Mouse (Mus musculus): Measurements from ENCODE around the gene Nup188. TPM values are rescaled to one million over a fixed set of nuclear protein-coding genes. Genes with fewer than 3 reads are reported as not detected.
A peak's percentile ranks its signal among the peaks of the same experiment; 100 is the strongest.

Nup188 gene
- polyA plus RNA-seq, 1 experiment, result 125 TPM

DNA sequence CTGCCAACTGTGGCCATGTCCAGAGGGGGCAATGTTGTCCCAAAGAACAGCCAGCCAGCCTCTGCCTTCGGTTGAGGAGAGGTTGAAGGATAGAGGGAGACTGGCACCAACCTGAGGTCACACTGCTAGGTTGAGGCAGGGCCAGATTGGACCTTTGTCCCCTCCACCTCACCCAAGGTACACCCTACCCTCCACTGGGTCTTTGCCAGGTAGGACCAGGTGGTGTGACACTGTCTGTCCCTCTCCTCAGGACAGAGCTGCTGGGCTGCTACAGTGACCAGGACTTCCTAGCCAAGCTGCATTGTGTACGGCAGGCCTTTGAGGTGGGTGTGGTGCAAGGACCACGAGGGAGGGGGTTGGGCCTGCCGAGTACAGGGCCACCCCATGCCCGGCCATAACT lies 91.5 kb downstream of the Nup188 start:
- H3K27ac ChIP-seq (ENCODE audit: control insufficient read depth, insufficient read depth, low read depth, low read length), result no peak overlapping the region

DNA sequence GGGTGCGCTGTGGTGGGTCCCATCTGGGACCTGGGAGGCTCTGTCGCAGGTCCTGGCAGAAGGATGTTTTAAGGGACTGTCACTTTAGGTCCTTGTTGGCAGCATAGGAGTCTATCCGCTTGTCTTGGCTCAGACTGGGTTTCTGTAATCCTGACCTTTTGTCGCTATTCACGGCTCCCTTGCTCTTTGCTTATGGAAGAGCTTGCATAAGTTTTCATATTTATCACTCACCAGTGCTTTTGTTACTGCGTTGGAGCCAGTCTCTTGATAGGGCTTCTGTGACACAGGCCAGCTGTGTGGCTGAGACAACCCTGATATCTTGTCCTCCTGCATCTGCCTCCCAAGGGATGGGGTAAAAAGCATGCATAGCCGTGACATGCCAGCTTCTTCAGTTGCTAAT lies 93.1 kb downstream of the Nup188 start:
- Histone ChIP-seq H3K36me3 (ENCODE audit: control insufficient read depth, insufficient read depth, low read length) (no peaks in the 10 kb centered on the region; the same call in 1 of the 2 replicates), H3K4me1 (ENCODE audit: control insufficient read depth, insufficient read depth, low read length) (no peaks in the 10 kb centered on the region; the same call in none of the 2 replicates), H3K27me3 (ENCODE audit: control insufficient read depth, insufficient read depth, low read length) (no peaks in the 10 kb centered on the region), H3K4me3 (ENCODE audit: control insufficient read depth, low read depth, low read length) (no peak overlapping the region), H3K27ac (ENCODE audit: control insufficient read depth, insufficient read depth, low read depth, low read length) (no peak overlapping the region)
- TF ChIP-seq POLR2A (IDR thresholded peaks at IDR 0.05; ENCODE audit: control insufficient read depth, low read depth, low read length) (no peak), CTCF (IDR thresholded peaks at IDR 0.05; ENCODE audit: control insufficient read depth, insufficient read depth, insufficient replicate concordance, low read depth, low read length) (no peak)

More for the DNA sequence above, 91.5 kb downstream of the Nup188 start:
- H3K4me1 ChIP-seq (ENCODE audit: control insufficient read depth, insufficient read depth, low read length), result no peaks in the 10 kb centered on the region; the same call in none of the 2 replicates
- H3K4me3 ChIP-seq (ENCODE audit: control insufficient read depth, low read depth, low read length), result no peak overlapping the region
- TF ChIP-seq POLR2A (IDR thresholded peaks at IDR 0.05; ENCODE audit: control insufficient read depth, low read depth, low read length) (no peak), CTCF (IDR thresholded peaks at IDR 0.05; ENCODE audit: control insufficient read depth, insufficient read depth, insufficient replicate concordance, low read depth, low read length) (peak; percentile 3; the same call in 1 of the 2 replicates)
- no peaks in the 10 kb centered on the region; the same call in 1 of the 2 replicates for H3K36me3 ChIP-seq (ENCODE audit: control insufficient read depth, insufficient read depth, low read length)
- no peaks in the 10 kb centered on the region for H3K27me3 ChIP-seq (ENCODE audit: control insufficient read depth, insufficient read depth, low read length)

- H3K27me3 ChIP-seq (ENCODE audit: control insufficient read depth, insufficient read depth, low read length), result no peaks in the 10 kb centered on the region
- no peaks in the 10 kb centered on the region; the same call in none of the 2 replicates for H3K4me1 ChIP-seq (ENCODE audit: control insufficient read depth, insufficient read depth, low read length)
- H3K27ac ChIP-seq (ENCODE audit: control insufficient read depth, insufficient read depth, low read depth, low read length), result no peak overlapping the region
- no peak overlapping the region for H3K4me3 ChIP-seq (ENCODE audit: control insufficient read depth, low read depth, low read length)
- H3K36me3 ChIP-seq (ENCODE audit: control insufficient read depth, insufficient read depth, low read length), result no peaks in the 10 kb centered on the region; the same call in 1 of the 2 replicates
- TF ChIP-seq POLR2A (IDR thresholded peaks at IDR 0.05; ENCODE audit: control insufficient read depth, low read depth, low read length) (no peak), CTCF (IDR thresholded peaks at IDR 0.05; ENCODE audit: control insufficient read depth, insufficient read depth, insufficient replicate concordance, low read depth, low read length) (no peak)
Measured at GRCm38 (mm10) chr2:30380564-30381376, 94.6 kb downstream of the Nup188 start.

- Histone ChIP-seq H3K27ac (ENCODE audit: control insufficient read depth, insufficient read depth, low read depth, low read length) (no peak overlapping the region), H3K4me1 (ENCODE audit: control insufficient read depth, insufficient read depth, low read length) (no peaks in the 10 kb centered on the region; the same call in none of the 2 replicates), H3K36me3 (ENCODE audit: control insufficient read depth, insufficient read depth, low read length) (no peaks in the 10 kb centered on the region; the same call in 1 of the 2 replicates), H3K27me3 (ENCODE audit: control insufficient read depth, insufficient read depth, low read length) (no peaks in the 10 kb centered on the region), H3K4me3 (ENCODE audit: control insufficient read depth, low read depth, low read length) (no peak overlapping the region)
- no peak for TF ChIP-seq CTCF (IDR thresholded peaks at IDR 0.05; ENCODE audit: control insufficient read depth, insufficient read depth, insufficient replicate concordance, low read depth, low read length)
- no peak for TF ChIP-seq POLR2A (IDR thresholded peaks at IDR 0.05; ENCODE audit: control insufficient read depth, low read depth, low read length)
Measured at GRCm38 (mm10) chr2:30381377-30381725, 95.2 kb downstream of the Nup188 start.

DNA sequence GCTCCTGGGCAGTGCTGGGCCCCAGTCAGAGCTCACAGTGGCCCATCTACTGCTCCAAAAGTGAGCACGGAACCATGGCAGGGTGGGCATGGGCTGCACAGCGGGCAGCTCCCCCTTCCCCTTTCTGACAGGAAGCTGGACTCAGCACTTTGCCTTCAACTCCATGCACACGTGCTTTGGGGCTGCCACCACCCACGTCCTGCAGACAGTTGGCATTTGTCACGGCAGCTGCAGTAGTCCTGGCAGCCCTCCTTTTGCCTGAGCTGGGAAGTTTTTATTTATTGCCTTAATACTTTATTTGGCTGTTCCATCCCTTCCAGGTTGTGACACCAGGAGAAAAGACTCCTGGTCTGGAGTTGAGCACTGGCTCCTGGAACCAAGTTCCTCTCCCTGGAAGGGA lies 98.6 kb downstream of the Nup188 start:
- Histone ChIP-seq H3K4me3 (ENCODE audit: control insufficient read depth, low read depth, low read length) (no peak overlapping the region), H3K36me3 (ENCODE audit: control insufficient read depth, insufficient read depth, low read length) (no peaks in the 10 kb centered on the region; the same call in 1 of the 2 replicates)

DNA sequence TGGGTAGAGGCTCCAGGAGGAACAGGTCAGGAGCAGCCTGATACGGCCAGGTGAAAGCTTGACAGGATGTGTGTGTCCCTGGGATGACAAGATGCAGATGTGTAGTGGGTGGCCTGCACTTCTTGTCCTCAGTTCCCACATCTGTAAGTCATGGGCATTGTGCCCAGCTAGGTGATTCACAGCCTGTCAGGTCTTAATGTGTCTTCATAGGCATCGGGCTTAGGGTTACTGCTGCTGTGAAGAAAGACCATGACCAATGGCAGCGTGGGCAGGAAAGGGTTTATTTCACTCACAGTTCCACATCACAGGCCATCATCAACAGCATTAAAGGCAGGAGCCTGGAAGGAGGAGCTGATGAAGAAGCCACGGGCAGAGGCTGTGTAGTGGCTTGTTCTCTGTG lies 99.4 kb downstream of the Nup188 start:
- Histone ChIP-seq H3K4me3 (ENCODE audit: control insufficient read depth, low read depth, low read length) (no peak overlapping the region), H3K36me3 (ENCODE audit: control insufficient read depth, insufficient read depth, low read length) (no peaks in the 10 kb centered on the region; the same call in 1 of the 2 replicates), H3K4me1 (ENCODE audit: control insufficient read depth, insufficient read depth, low read length) (no peaks in the 10 kb centered on the region; the same call in none of the 2 replicates), H3K27me3 (ENCODE audit: control insufficient read depth, insufficient read depth, low read length) (no peaks in the 10 kb centered on the region), H3K27ac (ENCODE audit: control insufficient read depth, insufficient read depth, low read depth, low read length) (no peak overlapping the region)
- TF ChIP-seq POLR2A (IDR thresholded peaks at IDR 0.05; ENCODE audit: control insufficient read depth, low read depth, low read length) (no peak), CTCF (IDR thresholded peaks at IDR 0.05; ENCODE audit: control insufficient read depth, insufficient read depth, insufficient replicate concordance, low read depth, low read length) (no peak)

More for the DNA sequence above, 98.6 kb downstream of the Nup188 start:
- no peaks in the 10 kb centered on the region for H3K27me3 ChIP-seq (ENCODE audit: control insufficient read depth, insufficient read depth, low read length)
- no peak for TF ChIP-seq CTCF (IDR thresholded peaks at IDR 0.05; ENCODE audit: control insufficient read depth, insufficient read depth, insufficient replicate concordance, low read depth, low read length)
- TF ChIP-seq POLR2A (IDR thresholded peaks at IDR 0.05; ENCODE audit: control insufficient read depth, low read depth, low read length), result no peak
- H3K27ac ChIP-seq (ENCODE audit: control insufficient read depth, insufficient read depth, low read depth, low read length), result no peak overlapping the region
- H3K4me1 ChIP-seq (ENCODE audit: control insufficient read depth, insufficient read depth, low read length), result no peaks in the 10 kb centered on the region; the same call in none of the 2 replicates

GRCm38 (mm10) chr2:30386913-30387312 lies 100.7 kb downstream of the Nup188 start:
- no peak overlapping the region for H3K27ac ChIP-seq (ENCODE audit: control insufficient read depth, insufficient read depth, low read depth, low read length)

More at GRCm38 (mm10) chr2:30386913-30387312, 100.7 kb downstream of the Nup188 start:
- no peaks in the 10 kb centered on the region; the same call in 1 of the 2 replicates for H3K36me3 ChIP-seq (ENCODE audit: control insufficient read depth, insufficient read depth, low read length)
- TF ChIP-seq POLR2A (IDR thresholded peaks at IDR 0.05; ENCODE audit: control insufficient read depth, low read depth, low read length), result no peak
- no peak for TF ChIP-seq CTCF (IDR thresholded peaks at IDR 0.05; ENCODE audit: control insufficient read depth, insufficient read depth, insufficient replicate concordance, low read depth, low read length)
- H3K27me3 ChIP-seq (ENCODE audit: control insufficient read depth, insufficient read depth, low read length), result no peaks in the 10 kb centered on the region
- no peak overlapping the region for H3K4me3 ChIP-seq (ENCODE audit: control insufficient read depth, low read depth, low read length)
- peaks cover 7% of the 10 kb centered on the region for H3K4me1 ChIP-seq (ENCODE audit: control insufficient read depth, insufficient read depth, low read length)

All from testis, adult 2 months (tissue).